Mouse (Mus musculus): ENCODE results near the gene Trpm3.
A peak's percentile ranks its signal among the peaks of the same experiment; 100 is the strongest.

Gene Trpm3

GRCm38 (mm10) chr19:22739240-22739639, 600.4 kb downstream of the Trpm3 start:
- DNase-seq (ENCODE audit: low spot score in 2 of 2), result no peak

- peak; percentile 37 to 47 for DNase-seq (ENCODE audit: low spot score in 2 of 2)
These were observed 614.5 kb downstream of the Trpm3 start for GRCm38 (mm10) chr19:22753311-22753809.

- DNase-seq (ENCODE audit: low spot score in 2 of 2), result no peak
These were observed 615.2 kb downstream of the Trpm3 start for GRCm38 (mm10) chr19:22754071-22754470.

- DNase-seq (ENCODE audit: low spot score in 2 of 2), result no peak
These were observed 615.7 kb downstream of the Trpm3 start for GRCm38 (mm10) chr19:22754498-22754897.

GRCm38 (mm10) chr19:22758496-22758895, 619.6 kb downstream of the Trpm3 start:
- no peak for DNase-seq (ENCODE audit: low spot score in 2 of 2)

GRCm38 (mm10) chr19:22768242-22768641, 629.4 kb downstream of the Trpm3 start:
- DNase-seq (ENCODE audit: low spot score in 2 of 2), result no peak

- DNase-seq (ENCODE audit: low spot score in 2 of 2), result no peak
These were observed 636.4 kb downstream of the Trpm3 start for GRCm38 (mm10) chr19:22775191-22775695.

- DNase-seq (ENCODE audit: low spot score in 2 of 2), result no peak
These were observed 641.5 kb downstream of the Trpm3 start for GRCm38 (mm10) chr19:22780192-22780843.

- no peak for DNase-seq (ENCODE audit: low spot score in 2 of 2)
These were observed 642.7 kb downstream of the Trpm3 start for GRCm38 (mm10) chr19:22781579-22781978.

- no peak for DNase-seq (ENCODE audit: low spot score in 2 of 2)
These were observed 644.9 kb downstream of the Trpm3 start for GRCm38 (mm10) chr19:22783745-22784144.

- no peak for DNase-seq (ENCODE audit: low spot score in 2 of 2)
These were observed 650.9 kb downstream of the Trpm3 start for GRCm38 (mm10) chr19:22789753-22790152.

GRCm38 (mm10) chr19:22796996-22797395, 658.1 kb downstream of the Trpm3 start:
- DNase-seq (ENCODE audit: low spot score in 2 of 2), result no peak

- no peak for DNase-seq (ENCODE audit: low spot score in 2 of 2)
These were observed 661.6 kb downstream of the Trpm3 start for GRCm38 (mm10) chr19:22800471-22800870.

GRCm38 (mm10) chr19:22803396-22803795, 664.5 kb downstream of the Trpm3 start:
- no peak for DNase-seq (ENCODE audit: low spot score in 2 of 2)

- no peak for DNase-seq (ENCODE audit: low spot score in 2 of 2)
These were observed 665.5 kb downstream of the Trpm3 start for GRCm38 (mm10) chr19:22804311-22804710.

GRCm38 (mm10) chr19:22810247-22810646, 671.4 kb downstream of the Trpm3 start:
- no peak for DNase-seq (ENCODE audit: low spot score in 2 of 2)

GRCm38 (mm10) chr19:22821741-22822140, 682.9 kb downstream of the Trpm3 start:
- DNase-seq (ENCODE audit: low spot score in 2 of 2), result no peak

GRCm38 (mm10) chr19:22823491-22823981, 684.7 kb downstream of the Trpm3 start:
- no peak for DNase-seq (ENCODE audit: low spot score in 2 of 2)

GRCm38 (mm10) chr19:22825812-22826211, 687.0 kb downstream of the Trpm3 start:
- no peak for DNase-seq (ENCODE audit: low spot score in 2 of 2)

- DNase-seq (ENCODE audit: low spot score in 2 of 2), result no peak
These were observed 689.4 kb downstream of the Trpm3 start for GRCm38 (mm10) chr19:22828198-22828742.

- DNase-seq (ENCODE audit: low spot score in 2 of 2), result no peak
These were observed 702.5 kb downstream of the Trpm3 start for GRCm38 (mm10) chr19:22841081-22842040.

GRCm38 (mm10) chr19:22842697-22843096, 703.9 kb downstream of the Trpm3 start:
- DNase-seq (ENCODE audit: low spot score in 2 of 2), result no peak

Measured in right cerebral cortex, postnatal 36 days (tissue).